Mouse (Mus musculus) right cerebral cortex, adult 18-20 months (tissue): ENCODE data around the gene Clec4n.
"Not testable (repeated sequence)": the region's sequence is repeated elsewhere in the genome, so short reads cannot be mapped to it uniquely, and the experiment has no call there.

Experiments used
- DNase-seq: peaks from one replicate; pipeline ENCODE4 v3.0.0; 2022; ENCODE audit warnings: mixed read lengths

The Clec4n gene

DNA sequence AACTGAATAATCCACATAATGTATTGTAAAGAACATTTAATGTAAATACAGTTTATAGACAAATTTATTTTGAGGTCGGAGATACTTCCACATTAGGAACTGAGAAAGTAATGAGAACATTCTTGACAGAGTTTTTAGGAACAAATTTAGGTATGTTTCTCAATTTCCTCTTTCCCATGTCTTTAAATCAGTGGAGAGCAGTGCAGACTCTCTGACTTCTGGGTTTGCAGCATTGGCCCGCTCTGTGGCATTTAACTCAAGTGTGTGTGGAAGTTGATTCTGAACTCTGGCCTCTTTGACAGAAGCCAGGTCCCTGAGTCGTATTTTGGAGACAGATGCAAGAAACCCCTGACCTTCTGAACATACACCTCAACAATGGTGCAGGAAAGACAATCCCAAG is at the start of gene Clec4n:
TSS of gene Clec4n (plus strand) at position 200 of the 400 bp plus-strand sequence.
- DNase-seq = no peak

DNA sequence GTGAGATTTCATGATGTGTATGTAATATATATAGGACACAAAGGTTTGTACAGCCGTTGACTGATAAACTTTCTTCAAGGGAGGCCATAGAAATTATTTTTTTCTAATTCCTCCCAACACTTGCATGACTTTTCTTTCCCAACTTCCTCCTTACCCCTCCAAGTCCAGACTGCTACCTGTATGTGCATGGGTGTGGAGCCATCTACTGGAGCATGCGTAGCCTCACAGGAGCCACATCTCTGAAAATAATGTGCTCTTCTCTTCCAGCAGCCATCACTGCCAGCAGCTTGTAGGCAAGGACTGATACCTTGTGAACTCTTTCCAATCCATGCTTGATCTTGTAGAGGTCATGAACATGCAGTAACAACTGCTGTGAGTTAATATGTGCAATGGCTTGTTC is 44.8 kb upstream of the Clec4n start:
- DNase-seq = peak; percentile 7

DNA sequence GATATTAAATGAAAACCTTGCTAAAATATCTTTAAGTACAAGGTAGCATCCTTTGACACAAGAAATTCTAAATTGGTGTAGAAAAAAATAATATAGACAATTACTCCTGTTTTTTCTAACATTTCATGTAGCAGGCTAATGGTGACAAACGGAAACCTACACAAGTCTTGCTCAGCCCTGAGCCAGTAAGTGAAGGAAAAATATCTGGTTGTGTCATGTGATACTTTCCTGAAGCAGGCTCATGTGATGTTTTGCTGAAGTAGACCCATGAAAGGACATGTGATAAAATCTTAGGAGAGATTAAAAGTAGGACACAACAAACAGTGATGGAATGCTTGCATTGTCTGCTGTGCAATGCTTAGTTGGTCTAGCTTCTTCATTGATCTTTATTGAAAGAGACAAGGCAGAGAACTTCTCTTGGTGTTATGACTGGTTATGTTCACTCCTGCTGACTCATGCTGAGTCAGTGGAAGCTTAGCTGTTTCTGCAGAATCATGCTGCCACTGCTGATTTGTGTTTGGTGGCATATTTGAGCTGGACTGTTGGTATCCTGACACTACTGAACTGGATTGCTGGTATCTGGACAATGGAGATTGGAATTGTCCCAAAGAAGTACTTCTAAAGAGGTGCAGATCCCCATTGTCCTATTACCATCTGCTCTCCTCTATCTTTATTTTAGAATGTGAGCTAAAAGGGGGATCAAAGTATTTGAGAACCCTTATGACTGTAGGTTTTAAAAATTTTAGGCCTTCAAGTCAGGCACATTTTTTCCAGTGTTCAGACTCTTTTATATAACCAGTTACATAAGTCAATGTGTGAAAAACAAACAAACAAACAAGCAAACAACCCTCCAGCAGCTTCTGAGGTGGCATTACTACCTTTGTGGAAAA is 22.2 kb upstream of the Clec4n start:
- no peak for DNase-seq

DNA sequence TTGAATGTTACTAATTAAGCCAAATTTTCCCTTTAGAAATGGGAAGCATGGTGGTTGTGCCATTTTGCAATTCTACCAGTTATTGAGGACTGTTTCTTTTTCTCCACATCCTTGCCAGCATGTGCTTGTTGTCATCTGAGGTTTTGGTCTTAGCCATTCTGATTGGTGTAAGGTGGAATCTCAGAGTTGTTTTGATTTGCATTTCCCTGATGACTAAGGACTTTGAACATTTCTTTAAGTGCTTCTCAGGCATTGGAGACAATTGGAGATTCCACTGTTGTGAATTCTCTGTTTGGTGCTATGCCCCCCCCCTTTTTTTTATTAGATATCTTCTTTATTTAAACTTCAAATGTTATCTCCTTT is 21.6 kb upstream of the Clec4n start:
- not testable (repeated sequence) for DNase-seq

DNA sequence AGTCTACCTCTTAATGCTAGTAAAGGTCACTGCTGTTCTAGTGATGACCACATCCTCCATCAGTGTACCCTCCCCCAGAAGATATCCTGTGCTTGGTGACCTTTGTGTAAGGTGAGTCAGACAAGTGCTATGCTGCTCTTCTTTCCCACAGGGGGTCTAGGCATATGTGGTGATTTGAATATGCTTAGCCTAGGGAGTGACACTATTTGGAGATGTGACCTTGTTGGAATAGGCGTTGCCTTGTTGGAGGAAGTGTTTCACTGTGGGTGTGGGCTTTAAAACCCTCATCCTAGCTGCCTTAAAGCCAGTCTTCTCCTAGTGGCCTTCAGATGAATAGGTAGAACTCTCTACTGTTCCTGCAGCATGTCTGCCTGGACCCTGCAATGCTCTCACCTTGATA is 17.9 kb upstream of the Clec4n start:
- no peak for DNase-seq

DNA sequence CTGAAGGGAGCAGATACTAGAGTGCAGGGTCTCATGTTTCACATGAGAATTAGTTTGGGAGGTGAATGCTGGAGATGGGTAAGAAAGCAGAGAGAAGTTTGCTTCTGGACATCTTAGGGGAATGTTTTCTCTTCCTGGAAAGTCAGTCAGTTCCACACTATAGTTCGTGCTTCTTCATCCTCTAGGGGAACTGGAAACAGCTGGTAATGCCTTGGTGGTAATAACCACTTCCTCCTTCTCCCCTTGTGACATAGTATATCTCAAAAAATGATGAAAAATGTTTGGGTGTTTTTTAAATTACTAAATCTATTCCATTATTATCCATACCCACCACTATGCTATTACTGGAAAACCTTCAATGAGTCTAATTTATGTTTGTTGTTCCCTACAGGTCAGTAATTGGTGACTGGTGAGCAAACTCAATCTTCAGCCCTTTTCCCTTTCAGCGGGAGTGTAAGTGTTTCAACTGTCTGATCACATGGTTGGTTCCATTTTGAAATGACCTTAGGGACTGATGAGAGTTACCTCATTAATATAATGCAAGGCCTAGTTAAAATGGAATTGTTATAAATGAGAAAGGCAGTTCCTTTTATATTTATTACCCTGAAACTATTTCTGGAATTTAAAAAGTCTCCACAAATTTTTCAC is 2.0 kb upstream of the Clec4n start:
- DNase-seq = no peak

DNA sequence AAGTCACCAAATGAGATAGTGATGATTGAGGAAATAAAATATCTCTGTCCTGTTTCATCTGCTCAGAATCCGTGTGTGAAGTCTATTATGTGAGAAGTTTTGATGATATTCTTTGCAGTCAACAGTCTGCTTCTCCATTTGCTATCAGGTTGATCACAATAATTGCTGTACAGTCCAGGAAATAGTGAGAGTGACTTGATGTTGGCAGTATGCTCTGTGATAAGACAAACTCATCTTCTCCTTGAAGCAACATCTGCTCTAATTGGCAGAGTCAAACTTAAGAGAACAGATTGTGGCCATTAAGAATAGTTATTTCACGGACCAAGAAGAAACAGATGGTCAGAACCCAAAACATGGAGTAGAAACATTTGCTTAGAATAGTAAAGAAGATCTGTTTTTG is 1.5 kb downstream of the Clec4n start:
- DNase-seq = no peak

- no peak for DNase-seq
Observed at GRCm38 (mm10) chr6:123237582-123237981, 7.9 kb downstream of the Clec4n start.

DNA sequence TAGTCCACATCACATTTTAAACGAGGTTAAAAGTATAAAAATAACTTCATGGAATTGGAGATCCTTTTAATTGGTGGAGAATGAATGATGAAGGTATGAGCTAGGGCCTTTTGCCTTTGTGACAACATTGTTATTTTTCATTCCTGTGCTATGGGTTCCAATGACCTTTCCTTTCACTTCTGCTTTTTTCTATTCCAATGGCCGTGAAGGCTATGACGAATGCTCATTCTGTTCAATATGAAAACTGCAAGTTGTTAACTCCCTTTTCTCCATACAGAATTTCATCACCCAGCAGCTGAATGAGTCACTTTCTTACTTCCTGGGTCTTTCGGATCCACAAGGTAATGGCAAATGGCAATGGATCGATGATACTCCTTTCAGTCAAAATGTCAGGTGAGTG is 14.6 kb downstream of the Clec4n start:
- no peak for DNase-seq

GRCm38 (mm10) chr6:123248862-123249261 is 19.2 kb downstream of the Clec4n start:
- not testable (repeated sequence) for DNase-seq

GRCm38 (mm10) chr6:123252735-123253134 is 23.1 kb downstream of the Clec4n start:
- DNase-seq = no peak

DNA sequence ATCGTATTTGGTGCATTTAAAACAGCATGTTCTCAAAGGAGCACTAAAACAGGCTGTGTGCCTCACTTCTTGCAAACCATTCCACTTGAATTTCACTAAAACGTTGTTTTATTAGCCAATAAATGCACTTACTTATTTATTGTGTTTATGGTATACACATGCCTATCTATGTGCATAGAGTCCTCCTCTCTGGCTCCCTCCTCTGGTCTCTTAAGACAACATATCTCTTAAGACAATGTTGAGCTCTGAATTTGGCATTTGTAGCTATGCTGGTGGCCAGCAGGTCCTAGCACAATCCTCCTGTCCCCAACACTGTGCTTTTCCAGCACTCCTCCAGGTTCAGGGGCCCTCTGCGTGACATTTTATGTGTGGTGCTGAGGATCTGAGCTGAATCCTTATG is 29.3 kb downstream of the Clec4n start:
- no peak for DNase-seq

DNA sequence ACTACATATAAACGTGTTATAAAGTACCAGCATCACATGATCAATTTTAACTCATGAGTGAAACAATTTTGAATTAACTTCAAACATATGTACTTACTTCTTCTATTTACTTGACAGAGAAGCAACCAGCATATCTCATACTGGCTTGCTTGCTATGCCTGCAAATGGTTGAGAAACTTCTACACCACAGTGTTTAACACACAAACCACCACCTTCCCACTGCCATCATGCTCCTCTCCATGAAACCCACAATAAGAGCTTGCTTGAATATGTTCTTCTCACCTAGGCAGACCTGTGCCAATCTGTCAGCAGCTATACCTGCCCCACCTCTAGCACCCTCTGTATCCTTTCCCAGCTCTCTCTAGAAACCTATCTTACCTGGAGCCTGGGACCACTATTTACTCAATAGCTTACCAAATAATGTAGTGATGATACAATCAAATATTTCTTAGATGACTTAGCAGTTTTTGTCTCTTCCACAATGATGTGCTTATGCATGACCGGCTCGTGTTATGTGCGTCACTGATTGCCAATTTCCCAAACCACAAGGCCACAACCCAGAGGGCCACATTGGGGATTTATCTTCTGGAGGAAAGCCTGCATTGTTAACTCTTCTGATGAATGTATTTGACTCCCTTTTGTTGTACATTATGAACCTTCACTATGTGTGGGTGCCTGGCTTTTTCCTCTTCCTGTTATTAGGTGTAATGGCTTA is 30.4 kb downstream of the Clec4n start:
- no peak for DNase-seq

DNA sequence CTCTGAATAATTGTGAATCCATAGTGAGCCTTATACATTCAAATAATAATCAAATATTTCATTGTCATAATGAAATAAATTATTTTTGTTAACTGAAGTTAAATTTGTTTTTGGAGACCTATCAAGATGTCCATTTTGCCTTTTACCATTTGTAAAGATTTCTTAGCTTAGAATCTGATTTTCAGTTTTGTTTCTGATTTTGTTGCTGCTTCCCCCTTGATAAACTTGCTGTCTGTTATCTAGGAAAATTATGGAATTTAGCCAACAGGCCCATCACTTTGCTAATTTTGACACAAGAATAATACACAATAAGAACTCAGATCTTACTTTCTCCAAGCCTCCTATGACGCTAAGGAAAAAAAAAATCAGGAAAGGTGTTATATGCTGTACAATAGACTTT is 31.2 kb downstream of the Clec4n start:
- DNase-seq = no peak

DNA sequence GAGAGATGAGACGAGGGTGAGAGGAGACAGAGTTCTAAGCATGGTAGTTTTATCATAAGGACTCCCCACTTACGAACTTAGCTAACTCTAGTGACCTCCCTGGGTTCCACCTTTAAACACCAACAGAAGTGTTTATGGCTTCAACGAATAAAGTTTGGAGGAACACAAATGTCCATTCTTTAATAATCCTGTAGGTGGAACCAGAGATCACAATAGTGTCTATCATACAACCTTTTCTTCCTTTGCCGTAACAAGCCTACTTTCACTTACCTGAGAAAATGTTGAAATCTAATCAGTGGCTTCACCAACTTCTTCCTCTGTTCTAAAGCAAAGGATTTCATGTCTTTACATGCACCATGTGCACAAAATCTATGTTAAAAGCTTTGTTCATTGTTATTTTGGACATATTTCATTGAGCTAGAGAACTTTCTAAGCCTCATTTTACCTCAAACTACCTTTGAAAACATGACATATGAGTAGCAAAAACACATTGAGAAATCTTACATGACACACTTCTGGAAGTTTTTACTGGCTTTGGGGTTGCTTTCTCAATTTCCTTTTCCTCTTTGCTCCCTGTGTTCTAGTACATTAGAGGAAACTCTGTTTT is 32.0 kb downstream of the Clec4n start, which contains the start of gene Clec4d:
TSS of gene Clec4d (plus strand) at position 557 of the 607 bp plus-strand sequence.
- no peak for DNase-seq

- no peak for DNase-seq
Observed at GRCm38 (mm10) chr6:123264194-123264593, 34.6 kb downstream of the Clec4n start.

GRCm38 (mm10) chr6:123265809-123266208 is 36.2 kb downstream of the Clec4n start:
- DNase-seq = no peak

GRCm38 (mm10) chr6:123266945-123267344 is 37.3 kb downstream of the Clec4n start:
- DNase-seq = no peak

DNA sequence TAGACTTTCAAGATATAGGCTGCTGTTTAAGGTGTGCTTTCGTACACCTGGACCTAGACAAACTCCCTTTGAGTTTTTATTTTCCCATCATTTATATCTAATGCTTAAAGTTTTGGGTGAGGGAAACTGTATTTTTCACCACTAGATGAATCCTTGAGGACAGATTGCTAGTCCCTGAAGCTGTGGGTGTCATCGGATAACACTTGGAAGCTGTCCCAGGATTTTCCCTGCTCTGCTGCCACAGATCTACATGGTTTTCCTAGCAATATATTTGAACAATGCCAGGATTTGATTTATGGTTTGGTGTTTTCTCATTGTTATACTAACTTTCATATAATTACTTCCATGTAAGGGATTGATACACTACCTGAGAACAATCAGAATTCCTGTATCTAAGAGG is 49.8 kb downstream of the Clec4n start:
- DNase-seq = peak; percentile 30

DNA sequence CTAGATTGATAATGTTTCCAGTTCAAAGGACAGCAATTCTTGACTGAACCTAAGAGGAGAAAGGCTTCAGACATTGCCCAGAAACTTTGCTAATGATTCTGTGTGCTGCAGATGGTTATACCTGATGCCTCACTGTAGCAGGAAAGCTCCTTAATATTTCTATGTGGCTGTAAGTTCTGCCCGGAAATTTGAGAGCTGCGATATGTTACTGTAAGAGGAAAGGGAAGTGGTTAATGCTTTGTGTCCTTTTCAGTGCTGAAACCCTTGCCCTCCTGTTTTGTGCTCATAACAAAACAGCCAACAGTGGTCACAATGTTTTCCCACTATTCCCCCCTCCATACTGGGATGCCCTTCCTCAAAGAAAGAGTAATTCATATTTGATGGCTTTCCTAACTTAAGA is 56.7 kb downstream of the Clec4n start:
- DNase-seq = no peak

GRCm38 (mm10) chr6:123288931-123289330 is 59.3 kb downstream of the Clec4n start:
- DNase-seq = no peak

DNA sequence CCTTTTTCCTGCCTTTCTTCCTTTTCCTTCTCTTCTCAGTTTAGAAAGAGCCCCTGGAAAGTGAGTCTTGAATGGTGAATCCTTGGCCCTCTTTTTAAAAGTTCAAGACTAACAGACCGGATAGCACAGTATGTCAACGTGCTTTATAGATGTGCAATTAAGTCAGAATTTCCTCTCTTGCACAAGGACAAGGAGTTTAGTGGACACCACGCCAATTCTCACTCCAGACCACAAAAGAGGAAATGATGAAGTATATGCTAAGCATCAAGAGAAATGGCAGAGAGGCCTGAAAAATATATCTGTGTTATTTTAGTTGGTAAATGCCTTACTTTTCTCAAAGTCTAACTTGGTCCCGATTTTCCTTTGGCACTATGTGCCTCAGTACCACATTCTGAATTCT is 60.1 kb downstream of the Clec4n start, which contains the start of gene Clec4e:
TSS of gene Clec4e (minus strand) at position 118 of the 400 bp plus-strand sequence.
- DNase-seq = no peak

GRCm38 (mm10) chr6:123292751-123293400 is 63.2 kb downstream of the Clec4n start:
- no peak for DNase-seq
